Mouse (Mus musculus) CH12F3 (cell line): ENCODE results near the gene Myo7a.

Source experiments
- in situ Hi-C: fragments of 300-500 bp; cut with MboI; formaldehyde crosslinking; loops from 2 replicates; pipeline ENCODE4 v1.14.3; 2020; ENCODE audit warnings: low sequenced_read_pairs

The Myo7a gene

GRCm38 (mm10) chr7:98103942-98104292 is 15.4 kb downstream of the Myo7a start:
- in situ Hi-C loops = no loop called here

DNA sequence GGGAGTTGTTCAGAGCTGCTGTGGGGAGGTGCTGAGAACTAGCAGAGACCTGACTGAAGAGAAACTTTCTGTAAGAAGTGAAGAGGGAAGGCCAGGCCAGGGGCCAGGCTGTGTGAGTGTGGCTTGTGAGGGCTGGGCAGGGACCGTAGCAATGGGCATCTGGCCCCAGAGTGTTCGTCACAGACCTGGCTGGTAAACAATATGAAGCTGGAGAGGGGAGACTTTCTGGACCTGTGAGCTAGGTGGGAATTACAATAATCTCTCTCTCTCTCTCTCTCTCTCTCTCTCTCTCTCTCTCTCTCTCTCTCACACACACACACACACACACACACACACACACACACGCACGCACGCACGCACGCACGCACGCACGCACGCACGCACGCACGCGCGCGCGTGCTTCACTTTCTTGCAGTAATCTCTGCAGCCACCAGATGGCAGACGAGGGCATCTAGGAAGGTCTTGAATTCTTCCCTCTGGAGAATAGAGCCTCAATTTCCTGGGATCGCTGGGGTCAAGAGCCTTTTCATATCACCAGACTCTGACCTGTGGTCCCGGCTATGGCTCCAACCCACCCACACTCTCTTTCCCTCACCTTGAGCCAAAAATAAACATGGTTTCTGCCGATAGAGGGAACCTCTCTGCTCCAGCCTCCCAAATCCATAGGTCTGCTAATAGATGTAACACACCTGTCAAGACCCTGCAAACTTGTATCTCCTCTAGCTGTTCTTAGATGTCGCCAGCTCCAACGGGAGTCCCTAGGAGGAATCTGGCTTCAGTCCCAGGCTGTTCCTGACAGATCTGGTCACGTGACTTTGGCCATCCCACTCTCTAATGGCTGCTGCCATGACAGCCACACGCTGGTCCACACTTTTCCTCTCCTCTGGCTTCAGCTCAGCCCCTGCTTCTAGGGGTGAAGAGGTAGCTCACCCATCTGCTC is 16.1 kb downstream of the Myo7a start:
- in situ Hi-C loops = no loop called here

DNA sequence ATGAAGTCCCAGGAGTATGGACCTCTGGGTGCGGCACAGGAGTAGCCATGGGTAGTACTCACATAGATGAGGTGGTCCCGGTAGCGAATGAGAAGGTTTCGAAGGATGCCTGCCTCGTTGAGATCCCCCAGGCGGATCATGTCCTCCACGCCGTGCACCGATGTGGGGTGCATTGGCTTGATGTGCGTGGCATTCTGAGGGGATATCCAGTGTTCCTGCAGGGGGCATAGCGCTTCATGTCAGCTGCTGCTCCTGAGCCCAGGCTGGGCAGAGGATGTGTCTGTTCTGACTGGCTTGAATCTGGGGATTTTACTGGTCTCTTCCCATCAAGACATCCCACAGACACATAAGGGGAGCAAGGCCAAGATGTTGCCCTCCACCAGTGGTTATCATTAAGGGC is 16.8 kb downstream of the Myo7a start:
- in situ Hi-C loops = no loop called here

DNA sequence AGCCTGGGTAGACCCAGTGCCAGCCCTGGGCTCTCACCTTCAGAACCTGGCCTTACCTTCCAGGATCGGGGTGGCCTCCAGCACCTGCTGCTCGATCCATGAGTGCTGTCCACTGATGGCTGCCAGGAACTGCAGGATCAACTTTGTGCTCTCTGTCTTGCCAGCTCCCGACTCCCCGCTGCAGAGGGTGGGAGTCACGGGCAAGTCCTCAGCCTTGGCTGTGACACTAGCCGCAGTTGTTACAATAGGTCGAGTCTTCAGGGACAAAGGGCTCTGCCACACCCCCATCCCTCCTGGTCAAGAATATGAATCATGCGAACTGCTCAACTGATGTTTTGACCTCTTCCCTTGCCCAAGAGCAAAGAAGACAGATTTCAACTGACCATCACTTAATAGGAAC is 21.8 kb downstream of the Myo7a start:
- in situ Hi-C loops = no loop called here

- in situ Hi-C loops = no loop called here
These were observed 23.5 kb downstream of the Myo7a start for GRCm38 (mm10) chr7:98095852-98096251.

- in situ Hi-C loops = no loop called here
These were observed 33.0 kb downstream of the Myo7a start for GRCm38 (mm10) chr7:98086346-98086745.

DNA sequence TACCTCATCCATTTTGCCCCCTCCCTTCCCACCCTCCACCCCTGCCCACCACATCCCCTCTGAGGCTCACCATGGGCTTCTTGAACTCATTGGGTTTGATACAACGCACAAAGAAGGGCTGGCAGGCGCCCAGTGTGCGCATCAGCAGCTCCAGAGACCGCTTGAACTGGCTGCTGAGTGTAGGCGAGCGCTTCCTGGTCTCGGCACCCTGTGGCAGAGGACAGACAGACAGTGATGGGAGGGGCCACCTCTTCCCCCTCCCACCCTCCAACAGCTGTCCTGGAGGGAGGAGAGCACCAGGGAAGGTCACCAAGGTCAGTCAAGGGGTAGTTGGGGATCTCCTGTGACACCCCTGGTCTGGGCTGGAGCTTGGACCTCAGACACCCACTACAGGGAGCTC is 34.0 kb downstream of the Myo7a start:
- in situ Hi-C loops = no loop called here

GRCm38 (mm10) chr7:98084541-98085293 is 34.6 kb downstream of the Myo7a start:
- in situ Hi-C loops = no loop called here

- in situ Hi-C loops = no loop called here
These were observed 36.9 kb downstream of the Myo7a start for GRCm38 (mm10) chr7:98082376-98082775.

- in situ Hi-C loops = no loop called here
These were observed 41.9 kb downstream of the Myo7a start for GRCm38 (mm10) chr7:98077453-98077852.

- in situ Hi-C loops = no loop called here
These were observed 47.7 kb downstream of the Myo7a start for GRCm38 (mm10) chr7:98071620-98072019.

- in situ Hi-C loops = no loop called here
These were observed 53.1 kb downstream of the Myo7a start for GRCm38 (mm10) chr7:98066229-98066628.

GRCm38 (mm10) chr7:98054942-98055341 is 64.4 kb downstream of the Myo7a start:
- in situ Hi-C loops = no loop called here

DNA sequence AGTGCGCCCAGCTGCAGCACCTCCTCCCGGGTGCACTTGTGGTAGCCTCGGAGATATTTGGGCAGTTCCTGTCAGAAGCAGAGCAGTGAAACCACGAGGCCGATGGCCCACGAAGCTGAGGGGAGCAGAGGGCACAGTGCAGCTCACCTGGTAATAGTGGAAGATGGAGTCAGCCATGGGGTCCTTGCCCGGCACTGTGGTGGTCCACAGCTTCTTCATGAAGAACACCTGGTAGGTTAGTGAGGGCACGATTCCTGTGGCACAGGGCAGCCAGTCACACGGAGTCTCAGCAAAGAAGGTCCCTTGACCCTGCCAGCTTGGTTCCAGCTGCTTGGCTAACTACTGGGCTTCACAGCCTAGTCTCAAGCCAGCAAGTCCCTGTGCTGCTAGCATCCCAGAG is 64.9 kb downstream of the Myo7a start:
- in situ Hi-C loops = no loop called here

- in situ Hi-C loops = no loop called here
These were observed 67.3 kb downstream of the Myo7a start for GRCm38 (mm10) chr7:98051980-98052379.

- in situ Hi-C loops = no loop called here
These were observed 71.1 kb downstream of the Myo7a start for GRCm38 (mm10) chr7:98048101-98048824.

DNA sequence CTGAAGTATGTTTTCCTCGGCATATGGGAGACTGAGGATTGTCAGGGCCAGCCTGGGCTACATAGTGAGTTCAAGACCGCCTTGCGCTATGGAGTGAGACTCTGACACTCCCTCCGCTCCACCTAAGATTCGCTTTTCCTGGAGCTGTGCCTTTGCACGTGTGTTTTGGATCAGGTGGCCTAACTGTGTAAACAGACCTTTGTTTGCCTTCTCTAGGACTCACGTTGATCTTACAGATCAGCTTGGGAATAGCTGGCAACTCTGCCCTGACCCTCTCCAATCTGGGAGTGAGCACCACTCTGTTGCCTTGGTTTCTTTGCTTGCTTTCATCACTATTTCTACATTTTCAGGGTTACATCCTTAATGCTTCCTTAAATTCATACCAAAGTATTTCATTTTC is 116.7 kb downstream of the Myo7a start:
- in situ Hi-C loops = no loop called here
